Mouse (Mus musculus) lung, postnatal 10 days (tissue): ENCODE results near the gene Pik3c2b.
A peak's percentile ranks its signal among the peaks of the same experiment; 100 is the strongest.
"Not testable (repeated sequence)": the region's sequence is repeated elsewhere in the genome, so short reads cannot be mapped to it uniquely, and the experiment has no call there.

Experiments used
- DNase-seq: peaks from one replicate; pipeline ENCODE4 v3.0.0; 2021

Pik3c2b gene

GRCm38 (mm10) chr1:133033316-133034090, 12.0 kb upstream of the Pik3c2b start:
- DNase-seq = peak; percentile 72

GRCm38 (mm10) chr1:133034091-133034460, 11.4 kb upstream of the Pik3c2b start:
- DNase-seq = peak; percentile 50

- not testable (repeated sequence) for DNase-seq
These were observed 10.8 kb upstream of the Pik3c2b start for GRCm38 (mm10) chr1:133034682-133035081.

GRCm38 (mm10) chr1:133039505-133039949, 5.9 kb upstream of the Pik3c2b start:
- DNase-seq = peak; percentile 75

GRCm38 (mm10) chr1:133045861-133046440, 484 bp downstream of the Pik3c2b start:
- DNase-seq = peak; percentile 85

GRCm38 (mm10) chr1:133046441-133046931, 1.0 kb downstream of the Pik3c2b start:
- DNase-seq = peak; percentile 47

GRCm38 (mm10) chr1:133047575-133047974, 2.1 kb downstream of the Pik3c2b start:
- no peak for DNase-seq

- DNase-seq = no peak
These were observed 3.2 kb downstream of the Pik3c2b start for GRCm38 (mm10) chr1:133048690-133049089.

- no peak for DNase-seq
These were observed 4.5 kb downstream of the Pik3c2b start for GRCm38 (mm10) chr1:133050001-133050431.

- DNase-seq = no peak
These were observed 6.4 kb downstream of the Pik3c2b start for GRCm38 (mm10) chr1:133051829-133052228.

- DNase-seq = no peak
These were observed 7.6 kb downstream of the Pik3c2b start for GRCm38 (mm10) chr1:133053034-133053433.

- DNase-seq = no peak
These were observed 8.9 kb downstream of the Pik3c2b start for GRCm38 (mm10) chr1:133054326-133054725.

GRCm38 (mm10) chr1:133057345-133058034, 12.0 kb downstream of the Pik3c2b start:
- DNase-seq = no peak

- no peak for DNase-seq
These were observed 14.1 kb downstream of the Pik3c2b start for GRCm38 (mm10) chr1:133059592-133059991.

- DNase-seq = no peak
These were observed 15.2 kb downstream of the Pik3c2b start for GRCm38 (mm10) chr1:133060681-133061080.

- no peak for DNase-seq
These were observed 17.7 kb downstream of the Pik3c2b start for GRCm38 (mm10) chr1:133063164-133063563.

- DNase-seq = no peak
These were observed 22.8 kb downstream of the Pik3c2b start for GRCm38 (mm10) chr1:133068268-133068667.

- no peak for DNase-seq
These were observed 23.3 kb downstream of the Pik3c2b start for GRCm38 (mm10) chr1:133068669-133069274.

GRCm38 (mm10) chr1:133069275-133070120, 24.0 kb downstream of the Pik3c2b start:
- DNase-seq = peak; percentile 34

GRCm38 (mm10) chr1:133070157-133070556, 24.7 kb downstream of the Pik3c2b start:
- DNase-seq = peak; percentile 49

- peak; percentile 66 for DNase-seq
These were observed 26.4 kb downstream of the Pik3c2b start for GRCm38 (mm10) chr1:133071666-133072381.
